Mouse (Mus musculus): ENCODE results near the gene Cby1. TPM values are rescaled to one million over a fixed set of nuclear protein-coding genes. Genes with fewer than 3 reads are reported as not detected.

Gene Cby1
- polyA plus RNA-seq, 1 experiment from 2014 or later, result 89.3 TPM

Other genes starting within 250 kb of the Cby1 start
- 245 and 267 TPM in 2 replicates for gene Csnk1e, start 203.6 kb upstream of the Cby1 start, polyA plus RNA-seq (2016; fragmentation: Nextera tagmentation; extraction: Ambion mirVana)
- gene Kcnj4, start 154.0 kb upstream of the Cby1 start, polyA plus RNA-seq (2016; fragmentation: Nextera tagmentation; extraction: Ambion mirVana), result not detected in 2 replicates
- gene Kdelr3, start 142.8 kb upstream of the Cby1 start, polyA plus RNA-seq (2016; fragmentation: Nextera tagmentation; extraction: Ambion mirVana), result 12.8 and 15.3 TPM in 2 replicates
- 76.2 and 77.5 TPM in 2 replicates for gene Ddx17, start 112.5 kb upstream of the Cby1 start, polyA plus RNA-seq (2016; fragmentation: Nextera tagmentation; extraction: Ambion mirVana)
- gene Dmc1, start 54.1 kb upstream of the Cby1 start, polyA plus RNA-seq (2016; fragmentation: Nextera tagmentation; extraction: Ambion mirVana), result 1.4 and 1.8 TPM in 2 replicates
- gene Fam227a, start 243 bp upstream of the Cby1 start, polyA plus RNA-seq (2016; fragmentation: Nextera tagmentation; extraction: Ambion mirVana), result 5.1 and 5.4 TPM in 2 replicates
- 266 and 274 TPM in 2 replicates for gene Tomm22, start 11.7 kb downstream of the Cby1 start, polyA plus RNA-seq (2016; fragmentation: Nextera tagmentation; extraction: Ambion mirVana)
- 24.1 and 24.5 TPM in 2 replicates for gene Josd1, start 28.7 kb downstream of the Cby1 start, polyA plus RNA-seq (2016; fragmentation: Nextera tagmentation; extraction: Ambion mirVana)
- gene Gtpbp1, start 31.6 kb downstream of the Cby1 start, polyA plus RNA-seq (2016; fragmentation: Nextera tagmentation; extraction: Ambion mirVana), result 51.5 and 55.7 TPM in 2 replicates
- 6.2 and 8.6 TPM in 2 replicates for gene Sun2, start 83.3 kb downstream of the Cby1 start, polyA plus RNA-seq (2016; fragmentation: Nextera tagmentation; extraction: Ambion mirVana)
- 76.7 and 78.3 TPM in 2 replicates for gene Dnal4, start 118.7 kb downstream of the Cby1 start, polyA plus RNA-seq (2016; fragmentation: Nextera tagmentation; extraction: Ambion mirVana)
- 7.2 and 8.0 TPM in 2 replicates for gene Nptxr, start 145.6 kb downstream of the Cby1 start, polyA plus RNA-seq (2016; fragmentation: Nextera tagmentation; extraction: Ambion mirVana)
- 0.87 TPM in 1 of 2 replicates, not detected in the other for gene Npcd, start 175.0 kb downstream of the Cby1 start, polyA plus RNA-seq (2016; fragmentation: Nextera tagmentation; extraction: Ambion mirVana)
- gene Cbx6, start 175.5 kb downstream of the Cby1 start, polyA plus RNA-seq (2016; fragmentation: Nextera tagmentation; extraction: Ambion mirVana), result 31.1 and 31.5 TPM in 2 replicates
- gene Apobec3, start 232.5 kb downstream of the Cby1 start, polyA plus RNA-seq (2016; fragmentation: Nextera tagmentation; extraction: Ambion mirVana), result 7.4 and 8.4 TPM in 2 replicates